Mouse (Mus musculus) liver, adult 2 months (tissue): Measurements from ENCODE around the gene Efemp2.

ENCODE experiments used
- CTCF ChIP-seq: fragments of 200-500 bp; IDR thresholded peaks from 2 replicates; pipeline ENCODE4 v1.5.1; 2011; ENCODE audit warnings: low read depth, low read length, control low read depth
- POLR2A ChIP-seq: fragments of 200-500 bp; IDR thresholded peaks from 2 replicates; pipeline ENCODE4 v1.6.1; 2011; ENCODE audit warnings: low read length, control low read depth; ENCODE audit not compliant: insufficient read depth; ENCODE audit errors: extremely low read depth

- TF ChIP-seq POLR2A: 0 out of 2 replicates have a peak, but pooled peaks have one; percentile 4
- no peak for TF ChIP-seq CTCF
Observed at GRCm38 (mm10) chr19:5510031-5511026, 36.6 kb downstream of the Efemp2 start, which contains the start of gene Snx32.
